Comparison of ENCODE assay signal across 1 mouse cellular context in genomic region chr17:87317271-87317670, GRCm38 (mm10).
TF ChIP-seq lines count a peak whose summit lies in the region.

No protein-coding gene starts in this region.

TF ChIP-seq in CH12.LX, 34 proteins besides CTCF, POLR2A, EP300 and RAD21 (continued from another document):
- TF ChIP-seq IRF4 (IDR thresholded peaks at IDR 0.05; ENCODE audit: low read depth, low read length) (peak; percentile 11; the same call in 1 of the 2 replicates), GABPA (IDR thresholded peaks at IDR 0.05; ENCODE audit: insufficient replicate concordance, low read depth, low read length) (no peak), ZC3H11A (IDR thresholded peaks at IDR 0.05; ENCODE audit: low read depth, low read length) (no peak), E2F4 (IDR thresholded peaks at IDR 0.05; ENCODE audit: insufficient replicate concordance, low read depth, low read length) (no peak), CHD2 (IDR thresholded peaks at IDR 0.05; ENCODE audit: low read length) (no peak), MAFK (IDR thresholded peaks at IDR 0.05; ENCODE audit: insufficient replicate concordance, low read length) (no peak), ETS1 (conservative IDR thresholded peaks at IDR 0.05; ENCODE audit: low read depth, low read length) (no peak), USF2 (conservative IDR thresholded peaks at IDR 0.05; ENCODE audit: low read depth, low read length) (no peak), MAZ (IDR thresholded peaks at IDR 0.05; ENCODE audit: low read depth, low read length) (0 out of 2 replicates have a peak, but pooled peaks have one; percentile 38), MAX (IDR thresholded peaks at IDR 0.05; ENCODE audit: low read length) (no peak), TBP (conservative IDR thresholded peaks at IDR 0.05; ENCODE audit: low read depth, low read length) (0 out of 2 replicates have a peak, but pooled peaks have one; percentile 36), USF1 (IDR thresholded peaks at IDR 0.05; ENCODE audit: low read depth, low read length) (no peak), ZNF384 (IDR thresholded peaks at IDR 0.05; ENCODE audit: low read depth, low read length) (no peak), ELF1 (IDR thresholded peaks at IDR 0.05; ENCODE audit: low read depth, low read length) (no peak), POLR2AphosphoS2 (IDR thresholded peaks at IDR 0.05; ENCODE audit: low read depth, low read length) (no peak), TCF12 (IDR thresholded peaks at IDR 0.05; ENCODE audit: low read depth, low read length) (peak; percentile 53; the same call in 1 of the 2 replicates), UBTF (IDR thresholded peaks at IDR 0.05; ENCODE audit: low read depth, low read length) (peak; percentile 67; the same call in 1 of the 2 replicates), ZMIZ1 (IDR thresholded peaks at IDR 0.05; ENCODE audit: low read depth, low read length) (no peak), NELFE (IDR thresholded peaks at IDR 0.05; ENCODE audit: low read depth, low read length) (no peak), HCFC1 (IDR thresholded peaks at IDR 0.05; ENCODE audit: low read depth, low read length) (no peak), RCOR1 (conservative IDR thresholded peaks at IDR 0.05; ENCODE audit: low read depth, low read length) (no peak), PAX5 (IDR thresholded peaks at IDR 0.05; ENCODE audit: low read length) (no peak), SMC3 (IDR thresholded peaks at IDR 0.05; ENCODE audit: low read depth, low read length) (no peak), MEF2A (IDR thresholded peaks at IDR 0.05; ENCODE audit: borderline replicate concordance, low read depth, low read length) (no peak), JUND (conservative IDR thresholded peaks at IDR 0.05; ENCODE audit: low read depth, low read length) (no peak), MXI1 (IDR thresholded peaks at IDR 0.05; ENCODE audit: low read depth, low read length) (no peak), MYC (IDR thresholded peaks at IDR 0.05; ENCODE audit: low read depth, low read length) (no peak), CHD1 (IDR thresholded peaks at IDR 0.05; ENCODE audit: low read depth, low read length) (no peak), JUN (IDR thresholded peaks at IDR 0.05; ENCODE audit: insufficient read depth, low read depth, low read length) (no peak), SIN3A (IDR thresholded peaks at IDR 0.05; ENCODE audit: low read length) (no peak)
